Mouse (Mus musculus) neural tube, embryonic 13.5 days (tissue): ENCODE data around the gene Slfn8. TPM values are rescaled to one million over a fixed set of nuclear protein-coding genes. Genes with fewer than 3 reads are reported as not detected.

Experiments used
- ATAC-seq: fragments of 200-750 bp; cut with Nextera tagmentation; 2 replicates; pipeline ENCODE4 v1.8.0; 2017; ENCODE audit warnings: low read depth, mild to moderate bottlenecking, moderate TSS enrichment, moderate library complexity
- H3K27ac ChIP-seq: fragments of 300-500 bp; sonication (generic); replicated peaks from 2 replicates; pipeline ENCODE4 v1.5.1; 2015; ENCODE audit warnings: moderate library complexity, mild to moderate bottlenecking, inconsistent platforms
- H3K27me3 ChIP-seq: fragments of 300-500 bp; sonication (generic); 2 replicates; pipeline ENCODE4 v1.6.1; 2015; ENCODE audit warnings: mild to moderate bottlenecking, inconsistent platforms
- H3K36me3 ChIP-seq: fragments of 300-500 bp; sonication (generic); 2 replicates; pipeline ENCODE4 v1.6.1; 2015; ENCODE audit warnings: mild to moderate bottlenecking, inconsistent platforms
- H3K4me1 ChIP-seq: fragments of 300-500 bp; sonication (generic); replicated peaks from 2 replicates; pipeline ENCODE4 v1.6.1; 2015; ENCODE audit warnings: inconsistent platforms
- H3K4me2 ChIP-seq: fragments of 300-500 bp; sonication (generic); 2 replicates; pipeline ENCODE4 v1.6.1; 2015; ENCODE audit warnings: inconsistent platforms, mild to moderate bottlenecking, moderate library complexity
- H3K4me3 ChIP-seq: fragments of 300-500 bp; sonication (generic); 2 replicates; pipeline ENCODE4 v1.5.1; 2015; ENCODE audit warnings: mild to moderate bottlenecking, inconsistent platforms
- H3K9ac ChIP-seq: fragments of 300-500 bp; sonication (generic); 2 replicates; pipeline ENCODE4 v1.6.1; 2015; ENCODE audit warnings: moderate library complexity, mild to moderate bottlenecking, inconsistent platforms
- H3K9me3 ChIP-seq: fragments of 300-500 bp; sonication (generic); 2 replicates; pipeline ENCODE4 v1.6.1; 2016; ENCODE audit warnings: inconsistent platforms
- WGBS: fragments of 180-500 bp; shearing (Covaris S2); methylation state at CpG from one replicate; pipeline ENCODE4 v1.1.7; 2015; 5-methylcytosine and 5-hydroxymethylcytosine counted together
- microRNA-seq: library from miRNA; unstranded; fragments of <30 nt; microRNA quantifications from one replicate; pipeline ENCODE4, GENCODE M21; 2016
- polyA plus RNA-seq: library from polyadenylated mRNA; unstranded; fragments of >200 nt; fragmentation: Nextera tagmentation; extraction: Ambion mirVana; gene quantifications from 2 replicates; pipeline ENCODE4 v1.2.1, GENCODE M21; 2015

The Slfn8 gene
- polyA plus RNA-seq, 1 experiment from 2014 or later, result 0.45 TPM

DNA sequence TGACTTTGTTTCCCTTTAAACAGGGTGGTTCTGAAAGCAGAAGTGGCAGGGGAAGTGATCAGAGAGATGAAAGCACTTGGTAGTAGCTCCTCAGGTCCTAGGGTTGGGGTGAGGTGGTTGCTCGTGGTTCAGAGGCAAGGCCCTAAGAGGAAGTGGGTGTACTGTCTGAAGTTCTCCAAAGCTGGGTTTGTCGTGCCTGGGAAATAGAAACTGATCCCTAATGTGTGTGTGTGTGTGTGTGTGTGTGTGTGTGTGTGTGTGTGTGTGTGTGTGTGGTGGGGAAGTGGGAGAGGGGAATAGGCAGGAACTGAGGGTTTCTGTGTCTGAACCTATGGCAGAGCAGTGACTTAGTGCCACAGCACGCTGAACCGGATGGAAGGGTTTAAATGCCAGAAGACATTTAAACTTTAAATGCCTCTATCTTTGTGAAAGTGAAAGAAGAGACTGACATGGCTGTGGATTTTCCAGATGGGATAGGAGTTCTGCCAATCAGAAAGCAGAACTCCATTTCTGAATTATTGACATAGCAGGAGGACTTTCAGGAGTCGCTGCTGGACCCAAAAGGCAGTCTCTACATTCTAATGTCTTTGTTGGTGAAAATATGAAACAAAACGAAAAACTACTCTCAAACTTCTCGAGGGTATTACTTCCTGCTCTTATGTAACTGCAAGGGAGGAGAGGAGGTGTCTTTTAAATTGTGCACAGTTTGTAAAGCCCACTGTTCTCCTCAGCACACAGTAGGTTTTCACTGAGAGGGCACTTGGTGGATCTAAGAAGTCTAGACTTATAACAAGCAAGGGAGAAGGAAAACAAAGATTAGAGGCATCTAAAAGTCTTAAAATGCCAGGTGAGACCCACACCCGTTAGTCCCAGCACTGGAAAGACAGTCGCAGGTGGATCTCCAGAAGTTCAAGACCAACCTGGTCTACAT lies 67.7 kb downstream of the Slfn8 start:
- Histone ChIP-seq H3K27ac (no peak overlapping the region), H3K36me3 (no peaks in the 10 kb centered on the region), H3K27me3 (peaks cover 66% of the 10 kb centered on the region), H3K4me1 (peaks cover 7% of the 10 kb centered on the region), H3K9me3 (no peaks in the 10 kb centered on the region), H3K9ac (no peak overlapping the region), H3K4me3 (no peak overlapping the region), H3K4me2 (no peak overlapping the region)
- ATAC-seq, result no peak
- 67% methylated on average over 9 of the region's 9 CpGs for WGBS

Small RNA genes within 50 kb of the gene (microRNA-seq; reads per million reads assigned to microRNA genes)
- gene Gm27598 (not detected), gene Mir7679 (not detected)

Other genes with a start within 250 kb of the Slfn8 start
- 24.8 and 25.9 TPM in 2 replicates for gene Lig3, start 239.7 kb downstream of the Slfn8 start, polyA plus RNA-seq
- 4.8 and 6.3 TPM in 2 replicates for gene Rffl, start 149.6 kb downstream of the Slfn8 start, polyA plus RNA-seq
- gene Rad51d, start 130.2 kb downstream of the Slfn8 start, polyA plus RNA-seq, result 11.8 and 12.4 TPM in 2 replicates
- gene Fndc8, start 128.7 kb downstream of the Slfn8 start, polyA plus RNA-seq, result 0.63 and 0.94 TPM in 2 replicates
- 29.2 and 31.9 TPM in 2 replicates for gene Nle1, start 112.4 kb downstream of the Slfn8 start, polyA plus RNA-seq
- 1.7 and 3.4 TPM in 2 replicates for gene Unc45b, start 110.3 kb downstream of the Slfn8 start, polyA plus RNA-seq
- 0.98 and 1.0 TPM in 2 replicates for gene Slfn5, start 69.5 kb downstream of the Slfn8 start, polyA plus RNA-seq
- 2.7 and 2.8 TPM in 2 replicates for gene Slfn9, start 29.0 kb downstream of the Slfn8 start, polyA plus RNA-seq
- 0.98 and 1.4 TPM in 2 replicates for gene Slfn2, start 44.3 kb upstream of the Slfn8 start, polyA plus RNA-seq
- gene Slfn1, start 96.0 kb upstream of the Slfn8 start, polyA plus RNA-seq, result not detected in 2 replicates
- not detected in 2 replicates for gene Slfn4, start 154.4 kb upstream of the Slfn8 start, polyA plus RNA-seq
- gene Slfn3, start 170.5 kb upstream of the Slfn8 start, polyA plus RNA-seq, result 0.10 and 0.17 TPM in 2 replicates